Mouse (Mus musculus) adrenal gland, adult 2 months (tissue): ENCODE measurements around the gene Hsp90b1. TPM values are rescaled to one million over a fixed set of nuclear protein-coding genes. Genes with fewer than 3 reads are reported as not detected.

Experiments
- microRNA-seq, 2 experiments: library from miRNA; unstranded; fragments of <30 nt; microRNA quantifications; one replicate each; pipeline ENCODE4 v1.2.0; 2021
- polyA plus RNA-seq: library from polyadenylated mRNA; depleted of rRNA; stranded (reverse); fragments of >200 nt; gene quantifications from 2 replicates; pipeline ENCODE4 v1.2.3, GENCODE M21; 2012; rRNA removed
- total RNA-seq, 2 experiments: library from RNA; stranded (reverse); gene quantifications; 2 replicates each; pipeline ENCODE4 v1.2.3; 2021

The Hsp90b1 gene
- total and polyA plus RNA-seq, 3 experiments = 15.2 to 855 (median 691) TPM

Small RNA genes within 50 kb of the gene (microRNA-seq; reads per million reads assigned to microRNA genes)
- 4.0 to 5.8 reads per million in 2 experiments for gene Gm25745

Other genes with a start within 250 kb of the Hsp90b1 start
- gene Syn3, start 206.6 kb downstream of the Hsp90b1 start, total RNA-seq = 1 to 10 TPM; 2.7 to 3.6 TPM
- 1.1 and 1.3 TPM in 2 replicates for gene Syn3, start 206.6 kb downstream of the Hsp90b1 start, polyA plus RNA-seq
- gene Ttc41, start 302 bp upstream of the Hsp90b1 start, total RNA-seq = 1 to 10 TPM; 1.6 to 2.5 TPM
- 1.0 and 1.5 TPM in 2 replicates for gene Ttc41, start 302 bp upstream of the Hsp90b1 start, polyA plus RNA-seq
- 10 to 100 TPM; 20.1 to 23.6 TPM for gene Gm49358, start 58.5 kb upstream of the Hsp90b1 start, total RNA-seq
- not detected in 2 replicates for gene Gm49358, start 58.5 kb upstream of the Hsp90b1 start, polyA plus RNA-seq
- 10 to 100 TPM; 29.8 to 57.4 TPM for gene Nt5dc3, start 73.5 kb upstream of the Hsp90b1 start, total RNA-seq
- gene Nt5dc3, start 73.5 kb upstream of the Hsp90b1 start, polyA plus RNA-seq = 29.0 and 30.2 TPM in 2 replicates